Mouse (Mus musculus) cortical plate, adult 2 months (tissue): ENCODE data around the gene Grid2. TPM values are rescaled to one million over a fixed set of nuclear protein-coding genes. Genes with fewer than 3 reads are reported as not detected.

Experiments
- H3K27ac ChIP-seq: fragments of 200-500 bp; 2 replicates; pipeline ENCODE4 v1.5.1; 2012; ENCODE audit warnings: low read length, control low read depth, inconsistent platforms; ENCODE audit not compliant: insufficient read depth
- H3K4me1 ChIP-seq: fragments of 200-500 bp; 2 replicates; pipeline ENCODE4 v1.6.1; 2011; ENCODE audit warnings: low read length; ENCODE audit not compliant: control insufficient read depth, insufficient read depth
- H3K4me3 ChIP-seq: fragments of 200-500 bp; 2 replicates; pipeline ENCODE4 v1.5.1; 2011; ENCODE audit warnings: mild to moderate bottlenecking, low read length, control low read depth; ENCODE audit not compliant: insufficient read depth
- CTCF ChIP-seq: fragments of 200-500 bp; IDR thresholded peaks from 2 replicates; pipeline ENCODE4 v1.5.1; 2011; ENCODE audit warnings: mild to moderate bottlenecking, control low read depth, low read length; ENCODE audit not compliant: insufficient read depth; ENCODE audit errors: extremely low read depth
- POLR2A ChIP-seq: fragments of 200-500 bp; IDR thresholded peaks from 2 replicates; pipeline ENCODE4 v1.6.1; 2011; ENCODE audit warnings: mild to moderate bottlenecking, low read length, control low read depth; ENCODE audit not compliant: insufficient read depth; ENCODE audit errors: extremely low read depth
- polyA plus RNA-seq: library from polyadenylated mRNA; depleted of rRNA; stranded (reverse); fragments of >200 nt; gene quantifications from 2 replicates; pipeline ENCODE4 v1.2.3, GENCODE M21; 2012

Grid2 gene
- polyA plus RNA-seq, 1 experiment: 9.0 TPM

DNA sequence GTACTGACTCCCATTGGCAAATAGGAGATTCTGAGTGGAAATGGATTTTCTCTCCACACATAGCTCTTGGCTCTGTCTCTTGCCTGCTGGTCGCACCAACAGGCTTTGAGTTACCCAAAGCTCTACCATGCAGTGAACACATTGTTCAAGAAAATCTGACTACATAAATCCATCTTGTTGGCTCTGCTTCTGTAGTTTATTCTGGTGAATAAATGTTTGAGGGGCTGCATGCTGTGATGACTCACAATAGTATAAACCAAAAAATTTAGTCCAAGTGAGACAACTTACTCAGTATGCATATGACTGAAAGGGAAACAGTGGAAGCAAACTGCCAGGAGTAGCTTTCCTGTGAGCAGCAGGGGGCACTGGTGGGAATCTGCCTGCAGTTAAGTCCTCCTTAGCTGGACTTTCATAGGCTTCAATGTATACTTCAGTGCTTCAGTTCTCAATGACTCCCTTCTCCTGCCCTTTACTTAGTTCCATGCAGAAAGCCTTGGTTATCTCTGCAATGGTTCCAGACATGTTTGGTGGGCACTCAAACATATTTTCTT lies 125.5 kb downstream of the Grid2 start:
- TF ChIP-seq POLR2A (no peak), CTCF (no peak)

DNA sequence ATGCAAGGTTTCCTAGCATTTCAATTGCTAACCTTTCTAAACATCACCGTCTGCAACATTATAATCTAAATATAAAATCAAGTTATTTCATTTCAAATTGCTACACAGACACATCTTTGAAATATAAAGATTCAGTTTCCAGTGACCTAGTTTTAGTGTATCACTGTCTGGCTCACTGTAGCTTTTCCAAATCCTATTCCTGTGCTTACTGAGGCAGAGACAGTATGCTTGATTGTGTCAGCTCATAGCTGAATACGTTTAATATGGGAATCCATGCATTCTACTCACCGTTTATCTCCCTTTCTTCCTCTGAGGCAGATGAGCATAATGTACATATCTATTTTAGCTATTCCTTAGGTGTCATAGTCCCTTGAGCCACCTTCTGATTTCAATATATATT lies 146.0 kb downstream of the Grid2 start:
- no peaks in the 10 kb centered on the region for H3K4me1 ChIP-seq
- no peak overlapping the region for H3K4me3 ChIP-seq
- H3K27ac ChIP-seq: no peak overlapping the region
- TF ChIP-seq POLR2A (no peak), CTCF (no peak)

More for the DNA sequence above, 125.5 kb downstream of the Grid2 start:
- H3K4me1 ChIP-seq: no peaks in the 10 kb centered on the region
- H3K27ac ChIP-seq: no peak overlapping the region
- no peak overlapping the region for H3K4me3 ChIP-seq

DNA sequence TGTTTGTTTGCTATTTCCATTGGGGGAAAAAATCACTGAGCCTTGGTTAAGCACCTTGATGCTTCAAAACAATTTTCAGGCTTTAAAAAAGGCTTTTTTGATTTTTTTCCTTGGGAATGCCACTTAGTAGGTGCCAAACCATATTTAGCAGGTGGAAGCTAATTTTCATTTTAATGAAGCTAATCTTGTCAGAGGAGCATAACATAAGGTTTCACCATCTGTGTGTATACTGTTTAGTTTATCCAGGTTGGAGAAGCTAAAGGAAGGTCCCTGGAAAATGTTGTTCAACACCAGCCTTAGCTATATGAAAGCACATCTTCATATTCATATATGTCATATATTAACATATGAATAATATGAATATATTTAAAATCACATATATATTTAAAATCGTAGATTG lies 161.9 kb downstream of the Grid2 start:
- no peak overlapping the region for H3K27ac ChIP-seq
- H3K4me3 ChIP-seq: no peak overlapping the region
- no peaks in the 10 kb centered on the region for H3K4me1 ChIP-seq
- no peak for TF ChIP-seq CTCF
- no peak for TF ChIP-seq POLR2A

DNA sequence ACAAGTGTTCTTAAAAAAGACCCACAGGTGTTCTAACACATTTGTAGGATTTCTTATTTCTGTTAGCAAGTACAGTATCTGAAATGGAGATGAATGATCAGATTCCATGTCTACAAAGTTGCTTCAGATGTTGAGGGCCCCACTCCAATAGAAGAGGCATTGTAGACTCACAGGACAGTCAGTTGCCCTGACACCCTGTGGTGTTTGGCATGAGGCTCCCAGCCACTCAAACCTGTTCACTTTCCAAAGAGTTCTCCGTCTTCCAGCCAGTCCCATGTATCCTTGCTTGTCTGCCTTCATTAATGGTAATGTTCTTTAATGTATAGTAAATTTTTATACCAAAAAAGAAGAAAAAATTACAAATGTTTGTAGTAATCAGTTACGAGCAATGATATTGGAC lies 177.1 kb downstream of the Grid2 start:
- TF ChIP-seq POLR2A (no peak), CTCF (no peak)
- no peak overlapping the region for H3K27ac ChIP-seq
- H3K4me3 ChIP-seq: no peak overlapping the region
- no peaks in the 10 kb centered on the region for H3K4me1 ChIP-seq

DNA sequence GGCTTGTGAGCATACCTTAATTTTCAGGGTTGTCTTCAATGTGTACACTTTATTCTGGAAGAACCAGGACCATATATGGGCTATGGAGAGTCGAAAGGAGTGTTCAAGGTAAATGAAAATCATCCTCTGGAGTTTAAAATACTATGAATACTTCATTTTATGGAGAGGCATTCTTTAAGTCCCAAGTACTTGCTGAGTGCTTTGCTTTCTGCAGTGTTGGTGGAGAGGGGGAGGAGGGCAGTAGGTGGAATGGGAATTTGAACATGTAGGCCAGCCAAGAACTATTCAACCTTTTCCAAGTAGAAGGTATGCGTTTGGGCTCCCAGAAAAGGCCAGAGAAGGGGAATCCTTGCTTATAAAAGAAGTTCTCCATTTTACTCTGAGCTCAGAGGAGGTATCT lies 192.5 kb downstream of the Grid2 start:
- TF ChIP-seq CTCF: no peak
- TF ChIP-seq POLR2A: no peak
- Histone ChIP-seq H3K4me1 (no peaks in the 10 kb centered on the region), H3K27ac (no peak overlapping the region), H3K4me3 (no peak overlapping the region)

DNA sequence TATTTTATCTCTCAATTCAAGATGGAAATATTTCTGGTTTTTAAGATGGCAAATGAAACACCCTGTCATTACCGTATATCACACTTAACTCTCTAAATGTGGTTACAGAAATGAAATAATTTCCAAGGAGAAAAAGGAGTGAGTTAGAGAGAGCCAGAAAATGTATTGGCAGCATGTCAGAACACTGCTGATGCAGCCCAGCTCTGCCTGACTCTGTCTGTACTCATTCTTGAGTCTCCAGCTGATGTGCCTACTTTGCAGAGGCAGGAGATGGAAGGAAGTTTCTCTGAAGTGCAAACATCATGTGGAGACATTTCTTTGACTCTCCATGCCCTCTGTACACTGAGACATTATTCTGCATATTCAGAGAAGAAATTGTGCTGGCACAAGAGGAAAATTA lies 226.5 kb downstream of the Grid2 start:
- TF ChIP-seq POLR2A (no peak), CTCF (no peak)
- H3K27ac ChIP-seq: no peak overlapping the region
- H3K4me3 ChIP-seq: no peak overlapping the region
- H3K4me1 ChIP-seq: no peaks in the 10 kb centered on the region

DNA sequence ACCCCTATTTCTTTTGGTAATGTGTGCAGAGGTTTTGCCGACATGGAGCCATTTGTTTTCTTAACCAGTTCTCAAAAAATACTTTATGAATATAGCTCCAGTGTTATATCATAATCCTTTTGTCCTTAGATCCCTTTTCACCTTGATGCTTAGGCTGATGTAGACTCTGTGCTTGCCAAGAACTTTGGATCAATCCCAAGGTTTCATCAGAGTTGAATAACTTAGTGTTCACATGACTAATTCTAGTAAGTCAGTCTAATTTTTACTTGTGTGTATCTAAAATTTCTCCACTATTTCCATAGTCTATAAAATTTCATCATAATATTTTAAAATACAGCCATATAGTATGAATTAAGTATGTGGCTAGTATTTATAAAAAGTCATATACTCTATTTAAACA lies 259.3 kb downstream of the Grid2 start:
- Histone ChIP-seq H3K27ac (no peak overlapping the region), H3K4me3 (no peak overlapping the region), H3K4me1 (no peaks in the 10 kb centered on the region)
- TF ChIP-seq POLR2A (no peak), CTCF (no peak)

DNA sequence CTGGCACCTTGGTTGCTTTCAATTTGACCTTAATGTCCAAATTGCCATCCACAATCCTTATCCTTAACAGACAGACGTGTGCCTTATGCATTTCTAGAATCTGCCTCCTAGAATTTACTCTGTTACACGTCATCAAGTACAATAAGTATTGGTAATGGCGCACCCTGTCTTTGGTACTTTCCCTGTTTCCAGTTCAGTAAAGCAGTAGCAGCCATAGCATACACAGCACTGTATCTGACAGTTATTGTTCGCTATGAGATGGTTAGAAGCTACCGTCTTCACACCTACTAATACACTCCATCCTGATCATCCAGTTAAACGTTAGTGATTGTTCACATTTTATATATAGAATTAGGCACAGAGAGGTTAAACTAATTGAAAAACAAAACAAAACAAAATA lies 260.3 kb downstream of the Grid2 start:
- Histone ChIP-seq H3K27ac (no peak overlapping the region), H3K4me1 (no peaks in the 10 kb centered on the region), H3K4me3 (no peak overlapping the region)
- TF ChIP-seq CTCF (no peak), POLR2A (no peak)

DNA sequence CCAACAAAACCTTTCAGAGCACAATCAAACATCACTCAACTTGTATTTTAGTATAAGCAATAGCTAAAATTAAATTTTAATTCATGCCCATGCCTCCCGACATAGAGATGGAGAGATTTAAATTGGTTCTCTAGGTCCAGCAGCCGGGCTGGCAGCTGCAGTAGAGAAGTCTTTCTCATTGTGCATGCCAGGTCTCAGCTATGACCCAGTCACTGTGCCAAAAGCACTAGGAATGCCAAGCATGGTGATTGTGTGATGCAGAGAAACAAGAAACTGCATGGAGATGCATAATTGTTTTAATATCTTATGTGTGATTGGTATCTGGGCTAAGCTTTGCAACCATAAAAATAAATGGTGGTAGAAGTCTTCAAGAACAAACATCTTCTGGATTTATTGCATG lies 276.1 kb downstream of the Grid2 start:
- Histone ChIP-seq H3K4me3 (no peak overlapping the region), H3K4me1 (no peaks in the 10 kb centered on the region), H3K27ac (no peak overlapping the region)
- TF ChIP-seq CTCF (no peak), POLR2A (no peak)

DNA sequence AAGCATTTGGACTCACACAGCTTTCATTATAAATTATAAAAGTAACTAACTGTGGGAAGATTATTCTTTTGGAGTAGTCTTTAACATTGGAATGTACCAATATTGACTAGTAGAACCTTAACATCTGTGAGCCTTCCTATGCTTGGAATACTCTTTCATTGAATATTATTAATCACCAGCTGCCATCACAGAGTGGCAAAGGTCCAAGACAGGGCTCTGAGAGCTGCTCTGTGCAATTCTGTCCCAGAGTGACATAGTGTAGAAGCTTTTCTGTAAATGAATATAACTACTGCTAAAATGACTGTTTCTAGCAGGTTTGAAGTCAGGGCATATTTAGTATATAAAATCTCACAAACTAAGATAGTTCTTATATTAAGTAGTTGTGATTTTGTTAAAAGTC lies 277.2 kb downstream of the Grid2 start:
- Histone ChIP-seq H3K4me1 (no peaks in the 10 kb centered on the region), H3K27ac (no peak overlapping the region), H3K4me3 (no peak overlapping the region)
- TF ChIP-seq POLR2A: no peak
- no peak for TF ChIP-seq CTCF
